Mouse (Mus musculus) neural tube, embryonic 11.5 days (tissue): Measurements from ENCODE around the gene Zfp131. TPM values are rescaled to one million over a fixed set of nuclear protein-coding genes. Genes with fewer than 3 reads are reported as not detected.
A peak's percentile ranks its signal among the peaks of the same experiment; 100 is the strongest.

Experiments
- ATAC-seq: fragments of 200-750 bp; cut with Nextera tagmentation; 2 replicates; pipeline ENCODE4 v1.8.0; 2017; ENCODE audit warnings: moderate number of reproducible peaks, mild to moderate bottlenecking, moderate TSS enrichment, moderate library complexity; ENCODE audit not compliant: insufficient read depth, low FRiP score, low TSS enrichment
- DNase-seq: peaks from one replicate; pipeline ENCODE4 v3.0.0-alpha.2; 2015; ENCODE audit warnings: low spot score
- H3K27ac ChIP-seq: fragments of 300-500 bp; sonication (generic); 2 replicates; pipeline ENCODE4 v1.5.1; 2014; ENCODE audit warnings: low read depth, mild to moderate bottlenecking, low read length
- H3K27me3 ChIP-seq: fragments of 300-500 bp; sonication (generic); 2 replicates; pipeline ENCODE4 v1.6.1; 2014; ENCODE audit warnings: mild to moderate bottlenecking, low read length, mixed read lengths; ENCODE audit not compliant: control insufficient read depth, insufficient read depth
- H3K36me3 ChIP-seq: fragments of 300-500 bp; sonication (generic); 2 replicates; pipeline ENCODE4 v1.6.1; 2014; ENCODE audit warnings: mild to moderate bottlenecking, low read length, moderate library complexity, mixed read lengths; ENCODE audit not compliant: control insufficient read depth, insufficient read depth
- H3K4me1 ChIP-seq: fragments of 300-500 bp; sonication (generic); 2 replicates; pipeline ENCODE4 v1.6.1; 2014; ENCODE audit warnings: low read length, mixed read lengths; ENCODE audit not compliant: control insufficient read depth, insufficient read depth
- H3K4me2 ChIP-seq: fragments of 300-500 bp; sonication (generic); 2 replicates; pipeline ENCODE4 v1.6.1; 2014; ENCODE audit warnings: low read depth, mild to moderate bottlenecking, moderate library complexity
- H3K4me3 ChIP-seq: fragments of 300-500 bp; sonication (generic); 2 replicates; pipeline ENCODE4 v1.5.1; 2014; ENCODE audit warnings: low read depth, low read length
- H3K9ac ChIP-seq: fragments of 300-500 bp; sonication (generic); 2 replicates; pipeline ENCODE4 v1.6.1; 2014; ENCODE audit warnings: mild to moderate bottlenecking, low read length
- H3K9me3 ChIP-seq: fragments of 300-500 bp; sonication (generic); 2 replicates; pipeline ENCODE4 v1.6.1; 2016; ENCODE audit warnings: low read length; ENCODE audit not compliant: control insufficient read depth
- WGBS: fragments of 180-500 bp; shearing (Covaris S2); extraction: QIAGEN DNeasy Blood & Tissue Kit; methylation state at CpG from one replicate; pipeline ENCODE4 v1.1.7; 2014; 5-methylcytosine and 5-hydroxymethylcytosine counted together
- polyA plus RNA-seq: library from polyadenylated mRNA; unstranded; fragments of >200 nt; fragmentation: Nextera tagmentation; extraction: Ambion mirVana; gene quantifications from 2 replicates; pipeline ENCODE4 v1.2.1, GENCODE M21; 2014

Gene Zfp131
- polyA plus RNA-seq, 1 experiment from 2014 or later: 40.6 TPM

DNA sequence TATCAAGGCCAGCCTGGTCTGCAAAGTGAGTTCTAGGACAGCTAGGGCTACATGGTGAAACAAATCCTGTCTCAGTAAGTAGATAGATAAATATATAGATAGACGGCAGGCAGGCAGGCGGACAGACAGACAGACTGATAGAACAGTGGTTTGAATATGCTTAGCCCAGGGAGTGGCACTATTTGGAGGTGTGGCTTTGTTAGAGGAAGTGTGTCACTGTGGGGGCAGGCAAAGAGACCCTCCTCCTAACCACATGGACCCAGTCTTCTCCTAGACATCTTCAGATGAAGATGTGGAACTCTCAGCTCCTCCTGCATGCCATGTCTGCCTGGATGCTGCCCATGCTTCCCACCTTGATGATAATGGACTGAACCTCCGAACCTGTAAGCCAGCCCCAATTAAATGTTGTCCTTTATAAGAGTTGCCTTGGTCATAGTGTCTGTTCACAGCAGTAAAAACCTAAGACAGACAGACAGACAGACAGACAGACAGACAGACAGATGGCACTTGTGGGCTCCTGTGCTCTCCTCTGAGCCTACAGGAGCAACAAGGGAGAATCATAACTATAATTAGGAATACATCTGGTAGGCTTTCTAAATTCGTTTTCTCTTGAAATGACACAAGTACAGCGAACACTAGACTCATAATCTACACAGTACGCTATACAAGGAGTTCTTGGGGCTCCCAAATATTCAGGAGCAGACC, 47.8 kb downstream of the Zfp131 start:
- Histone ChIP-seq H3K4me3 (no peak overlapping the region), H3K27me3 (no peaks in the 10 kb centered on the region), H3K36me3 (no peaks in the 10 kb centered on the region), H3K4me1 (peaks cover 4% of the 10 kb centered on the region; the same call in 1 of the 2 replicates), H3K9ac (no peak overlapping the region), H3K27ac (no peak overlapping the region), H3K9me3 (no peaks in the 10 kb centered on the region), H3K4me2 (no peak overlapping the region)
- ATAC-seq: no peak
- DNase-seq: no peak
- WGBS: 90% methylated on average over 6 of the region's 6 CpGs

DNA sequence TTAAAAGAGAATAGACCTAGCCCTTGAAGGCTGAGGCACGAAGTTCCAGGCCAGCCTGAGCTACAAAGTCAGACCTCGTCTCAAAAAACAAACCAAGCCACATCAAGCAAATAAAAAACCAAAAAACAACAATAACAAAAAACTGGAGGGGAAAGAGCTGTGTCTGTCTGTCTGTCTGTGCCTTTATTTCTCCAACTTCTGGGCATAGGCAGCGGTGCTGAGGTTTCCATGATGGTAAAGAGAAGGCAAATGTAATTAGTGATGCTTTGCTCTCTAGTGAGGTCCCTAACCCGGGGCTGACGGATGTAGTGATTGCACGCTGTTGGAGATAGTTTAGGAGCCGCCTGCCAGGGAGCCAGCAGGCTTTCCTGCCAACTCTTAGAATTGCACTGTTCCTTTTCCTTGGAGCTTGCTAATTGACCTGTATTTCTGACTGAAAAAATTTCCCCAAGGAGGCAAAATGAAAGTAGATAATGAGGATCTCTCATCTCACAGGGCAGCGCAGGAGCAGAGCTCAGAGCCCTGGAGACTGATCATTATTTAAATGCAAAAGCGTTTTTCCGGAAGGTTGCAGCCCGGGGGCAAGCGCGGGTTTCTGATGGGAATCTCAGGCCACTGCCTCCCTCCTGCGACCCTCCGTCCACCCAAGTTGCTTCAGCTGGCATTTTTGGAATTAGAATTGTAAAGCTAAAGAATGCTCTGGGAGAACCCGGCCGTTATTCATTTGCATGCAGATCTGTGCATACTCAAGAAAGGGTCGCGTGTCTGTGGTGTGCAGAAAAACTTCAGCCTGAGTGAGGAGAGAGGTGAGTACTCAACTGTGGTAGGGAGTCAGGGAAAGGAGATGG, 49.1 kb downstream of the Zfp131 start:
- Histone ChIP-seq H3K9ac (peak overlapping the region; percentile 27), H3K27me3 (no peaks in the 10 kb centered on the region), H3K4me3 (0 out of 2 replicates have a peak overlapping the region, but pooled peaks have one; percentile 6), H3K4me1 (peaks cover 4% of the 10 kb centered on the region; the same call in 1 of the 2 replicates), H3K36me3 (no peaks in the 10 kb centered on the region), H3K27ac (no peak overlapping the region), H3K4me2 (peak overlapping the region; percentile 38), H3K9me3 (no peaks in the 10 kb centered on the region)
- DNase-seq (peak; percentile 56), ATAC-seq (peak; percentile 33; the same call in 1 of the 2 replicates)
- whole genome bisulfite sequencing: 4% methylated on average over 19 of the region's 19 CpGs

DNA sequence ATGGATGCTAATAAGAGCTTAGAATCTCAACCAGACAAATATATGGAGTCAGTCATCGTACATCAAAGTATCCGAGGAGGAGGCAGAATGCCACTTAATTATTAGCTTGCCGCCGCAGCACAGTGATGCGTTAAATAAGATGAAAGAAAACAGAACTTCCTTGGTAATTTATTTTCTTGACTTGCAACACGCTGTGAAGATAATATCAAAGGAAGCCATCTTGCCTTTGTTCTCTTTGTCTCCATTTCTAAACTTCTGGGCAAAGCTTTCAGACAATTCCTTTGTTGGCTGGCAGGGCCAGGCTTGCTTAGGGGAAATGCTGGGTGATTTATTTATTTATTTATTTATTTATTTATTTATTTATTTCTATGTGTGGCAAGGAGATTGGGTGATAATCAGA, 59.2 kb downstream of the Zfp131 start:
- Histone ChIP-seq H3K9me3 (no peaks in the 10 kb centered on the region), H3K36me3 (no peaks in the 10 kb centered on the region), H3K4me1 (no peaks in the 10 kb centered on the region), H3K4me3 (no peak overlapping the region), H3K27me3 (no peaks in the 10 kb centered on the region), H3K9ac (no peak overlapping the region), H3K4me2 (no peak overlapping the region), H3K27ac (no peak overlapping the region)
- ATAC-seq: 0 out of 2 replicates have a peak, but pooled peaks have one; percentile 2
- 32% methylated on average over 6 of the region's 6 CpGs for WGBS
- no peak for DNase-seq

DNA sequence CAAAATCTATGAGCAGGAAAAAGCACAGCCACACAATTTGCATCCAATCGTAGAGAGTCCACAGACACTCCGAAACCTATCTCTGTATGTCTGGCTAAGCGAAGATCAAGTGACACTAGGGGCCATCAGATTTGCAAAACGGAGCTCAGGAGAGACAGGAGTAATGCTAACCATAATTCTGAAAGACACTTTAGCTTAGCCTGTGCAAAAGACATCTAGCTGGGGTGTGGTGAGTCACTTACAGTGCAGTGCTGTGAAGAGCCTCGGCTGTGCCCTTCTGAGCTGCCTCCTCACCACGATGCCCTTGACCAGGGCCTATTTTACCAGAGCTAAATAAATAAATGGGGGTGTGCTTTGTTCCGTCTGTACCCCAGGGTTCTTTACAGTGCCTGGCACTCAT, 61.3 kb downstream of the Zfp131 start:
- Histone ChIP-seq H3K27me3 (no peaks in the 10 kb centered on the region), H3K4me1 (no peaks in the 10 kb centered on the region), H3K4me2 (no peak overlapping the region), H3K9ac (no peak overlapping the region), H3K36me3 (no peaks in the 10 kb centered on the region), H3K27ac (no peak overlapping the region), H3K4me3 (no peak overlapping the region), H3K9me3 (no peaks in the 10 kb centered on the region)
- ATAC-seq (no peak), DNase-seq (no peak)
- WGBS: 88% methylated on average over 7 of the region's 7 CpGs

- no peak overlapping the region for H3K27ac ChIP-seq
- no peaks in the 10 kb centered on the region for H3K36me3 ChIP-seq
- DNase-seq (no peak), ATAC-seq (no peak)
- WGBS: 76% methylated on average over 26 of the region's 26 CpGs
- no peak overlapping the region for H3K4me3 ChIP-seq
- no peaks in the 10 kb centered on the region for H3K27me3 ChIP-seq
- H3K4me1 ChIP-seq: no peaks in the 10 kb centered on the region
- no peak overlapping the region for H3K4me2 ChIP-seq
- no peaks in the 10 kb centered on the region for H3K9me3 ChIP-seq
- no peak overlapping the region for H3K9ac ChIP-seq
These were observed 62.9 kb downstream of the Zfp131 start for GRCm38 (mm10) chr13:119727608-119728387.

GRCm38 (mm10) chr13:119724541-119724940, 66.1 kb downstream of the Zfp131 start:
- H3K27ac ChIP-seq: no peak overlapping the region
- no peak overlapping the region for H3K4me3 ChIP-seq
- ATAC-seq (no peak), DNase-seq (no peak)
- no peaks in the 10 kb centered on the region for H3K27me3 ChIP-seq
- no peak overlapping the region for H3K9ac ChIP-seq
- H3K36me3 ChIP-seq: no peaks in the 10 kb centered on the region
- H3K4me1 ChIP-seq: no peaks in the 10 kb centered on the region
- H3K9me3 ChIP-seq: no peaks in the 10 kb centered on the region
- 87% methylated on average over 7 of the region's 7 CpGs for WGBS
- no peak overlapping the region for H3K4me2 ChIP-seq

- H3K9ac ChIP-seq: no peak overlapping the region
- no peak overlapping the region for H3K27ac ChIP-seq
- DNase-seq (no peak), ATAC-seq (no peak)
- H3K9me3 ChIP-seq: no peaks in the 10 kb centered on the region
- no peak overlapping the region for H3K4me3 ChIP-seq
- H3K4me2 ChIP-seq: no peak overlapping the region
- no peaks in the 10 kb centered on the region for H3K4me1 ChIP-seq
- no peaks in the 10 kb centered on the region for H3K27me3 ChIP-seq
- no peaks in the 10 kb centered on the region for H3K36me3 ChIP-seq
- WGBS: 89% methylated on average over 5 of the region's 5 CpGs
These were observed 67.3 kb downstream of the Zfp131 start for GRCm38 (mm10) chr13:119723368-119723767.

GRCm38 (mm10) chr13:119722447-119722846, 68.2 kb downstream of the Zfp131 start:
- no peak overlapping the region for H3K9ac ChIP-seq
- ATAC-seq (no peak), DNase-seq (no peak)
- H3K4me1 ChIP-seq: no peaks in the 10 kb centered on the region
- no peak overlapping the region for H3K4me3 ChIP-seq
- 86% methylated on average over 3 of the region's 3 CpGs for WGBS
- H3K4me2 ChIP-seq: no peak overlapping the region
- no peak overlapping the region for H3K27ac ChIP-seq
- no peaks in the 10 kb centered on the region for H3K9me3 ChIP-seq
- H3K27me3 ChIP-seq: no peaks in the 10 kb centered on the region
- H3K36me3 ChIP-seq: no peaks in the 10 kb centered on the region
